Mouse (Mus musculus): ENCODE results near the gene Tmem151a.

- TF ChIP-seq CTCF (IDR thresholded peaks at IDR 0.05; ENCODE audit: insufficient read depth, low read depth, low read length) (no peak), POLR2A (IDR thresholded peaks at IDR 0.05; ENCODE audit: insufficient read depth, low read depth, low read length) (no peak)
Observed at GRCm38 (mm10) chr19:5122492-5122891, 37.2 kb upstream of the Tmem151a start.
